Mouse (Mus musculus): ENCODE measurements at regions not wholly inside any gene's neighbourhood (a gene's known extent, or its start where the extent isn't known, plus 50 kb on each side); places are given as distances from the start of the nearest gene placed in this dataset.
A peak's percentile ranks its signal among the peaks of the same experiment; 100 is the strongest.

DNA sequence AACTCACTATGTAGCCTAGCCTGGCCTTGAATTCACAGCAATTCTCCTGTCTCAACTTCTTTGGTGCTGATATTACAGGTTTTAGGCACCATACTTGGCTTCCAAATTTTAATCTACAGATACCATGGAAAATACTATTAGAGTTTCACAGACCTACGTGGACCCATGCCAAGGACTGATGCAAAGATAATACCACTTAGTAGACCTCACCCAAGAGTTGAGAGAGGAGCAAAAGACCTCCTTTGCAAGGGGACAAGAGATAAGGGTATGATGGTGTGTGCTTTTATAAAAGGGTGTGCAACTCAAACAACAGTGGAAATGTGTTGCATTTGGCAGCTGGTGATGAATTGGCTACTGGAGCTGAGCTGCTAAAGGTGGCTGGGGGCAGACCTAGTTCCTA is 358.6 kb upstream of the Diaph2 start:
- no peak for DNase-seq (ENCODE audit: low read depth, low spot score)

GRCm38 (mm10) chrX:129407778-129408177 is 341.8 kb upstream of the Diaph2 start:
- DNase-seq (ENCODE audit: low read depth, low spot score) = no peak

DNA sequence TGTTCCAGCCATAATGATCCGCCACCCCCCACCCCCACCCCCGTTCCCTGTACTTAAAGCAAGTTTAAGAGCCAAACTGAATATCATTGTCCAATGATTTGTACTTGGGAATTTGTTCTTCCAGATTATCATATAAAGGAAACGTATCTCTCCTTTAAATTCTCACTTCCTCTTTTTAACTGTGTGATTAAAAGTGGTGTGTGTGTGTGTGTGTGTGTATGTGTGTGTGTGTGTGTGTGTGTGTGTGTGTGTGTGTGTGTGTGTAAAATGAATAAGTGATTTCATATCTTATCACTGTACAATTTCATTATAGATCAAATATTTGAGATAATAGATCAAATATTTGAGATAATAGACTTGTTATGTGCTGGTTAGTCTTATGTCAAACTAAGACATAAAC is 339.5 kb upstream of the Diaph2 start:
- DNase-seq (ENCODE audit: low read depth, low spot score) = peak; percentile 1

- DNase-seq (ENCODE audit: low read depth, low spot score) = no peak
These were observed 336.5 kb upstream of the Diaph2 start for GRCm38 (mm10) chrX:129412939-129413627.

- no peak for DNase-seq (ENCODE audit: low read depth, low spot score)
These were observed 335.9 kb upstream of the Diaph2 start for GRCm38 (mm10) chrX:129413628-129414000.

GRCm38 (mm10) chrX:129415326-129415725 is 334.2 kb upstream of the Diaph2 start:
- DNase-seq (ENCODE audit: low read depth, low spot score) = no peak

GRCm38 (mm10) chrX:129448545-129448944 is 301.0 kb upstream of the Diaph2 start:
- DNase-seq (ENCODE audit: low read depth, low spot score) = no peak

GRCm38 (mm10) chrX:129476216-129476615 is 273.3 kb upstream of the Diaph2 start:
- no peak for DNase-seq (ENCODE audit: low read depth, low spot score)

DNA sequence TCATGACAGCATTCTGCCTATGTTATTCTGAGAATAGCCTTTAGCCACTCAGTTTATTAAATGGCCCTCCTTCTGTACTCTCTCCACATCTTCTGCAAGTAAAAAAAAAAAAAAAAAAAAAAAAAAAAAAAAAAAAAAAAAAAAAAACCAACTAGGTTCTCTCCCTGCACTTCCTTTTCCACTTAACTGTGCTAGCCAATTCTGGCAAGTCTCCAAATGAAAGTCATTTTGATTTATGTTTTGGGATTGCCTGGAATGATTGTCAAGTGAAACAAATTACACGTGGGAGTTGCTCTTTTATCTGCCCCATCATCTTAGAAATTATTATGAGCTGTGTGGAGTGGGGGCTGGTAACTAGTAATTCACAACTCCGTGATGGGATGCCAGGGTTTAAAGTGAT is 255.0 kb upstream of the Diaph2 start:
- no peak for DNase-seq (ENCODE audit: low read depth, low spot score)

Data from A20 (cell line).